Mouse (Mus musculus) embryonic facial prominence, embryonic 13.5 days (tissue): ENCODE measurements around the gene Amer2. TPM values are rescaled to one million over a fixed set of nuclear protein-coding genes. Genes with fewer than 3 reads are reported as not detected.

Experiments
- ATAC-seq: fragments of 200-750 bp; cut with Nextera tagmentation; 2 replicates; pipeline ENCODE4 v1.8.0; 2017; ENCODE audit warnings: low read depth; ENCODE audit not compliant: insufficient number of reproducible peaks, insufficient read depth, low FRiP score, low TSS enrichment
- H3K27ac ChIP-seq: fragments of 300-500 bp; sonication (generic); 2 replicates; pipeline ENCODE4 v1.5.1; 2015; ENCODE audit warnings: moderate library complexity, mild to moderate bottlenecking, inconsistent platforms
- H3K27me3 ChIP-seq: fragments of 300-500 bp; sonication (generic); 2 replicates; pipeline ENCODE4 v1.6.1; 2015; ENCODE audit warnings: mild to moderate bottlenecking, inconsistent platforms
- H3K36me3 ChIP-seq: fragments of 300-500 bp; sonication (generic); 2 replicates; pipeline ENCODE4 v1.6.1; 2015; ENCODE audit warnings: mild to moderate bottlenecking, inconsistent platforms
- H3K4me1 ChIP-seq: fragments of 300-500 bp; sonication (generic); 2 replicates; pipeline ENCODE4 v1.6.1; 2015; ENCODE audit warnings: inconsistent platforms
- H3K4me2 ChIP-seq: fragments of 300-500 bp; sonication (generic); 2 replicates; pipeline ENCODE4 v1.6.1; 2015; ENCODE audit warnings: moderate library complexity, mild to moderate bottlenecking, inconsistent platforms
- H3K4me3 ChIP-seq: fragments of 300-500 bp; sonication (generic); 2 replicates; pipeline ENCODE4 v1.5.1; 2015; ENCODE audit warnings: mild to moderate bottlenecking, inconsistent platforms
- H3K9ac ChIP-seq: fragments of 300-500 bp; sonication (generic); 2 replicates; pipeline ENCODE4 v1.6.1; 2015; ENCODE audit warnings: mild to moderate bottlenecking, inconsistent platforms
- H3K9me3 ChIP-seq: fragments of 300-500 bp; sonication (generic); 2 replicates; pipeline ENCODE4 v1.6.1; 2016; ENCODE audit warnings: inconsistent platforms
- WGBS: fragments of 180-500 bp; shearing (Covaris S2); methylation state at CpG from one replicate; pipeline ENCODE4 v1.1.7; 2015; ENCODE audit warnings: mixed read lengths; 5-methylcytosine and 5-hydroxymethylcytosine counted together
- polyA plus RNA-seq: library from polyadenylated mRNA; unstranded; fragments of >200 nt; fragmentation: Nextera tagmentation; extraction: Ambion mirVana; gene quantifications from 2 replicates; pipeline ENCODE4 v1.2.1, GENCODE M21; 2015

Gene Amer2
- polyA plus RNA-seq, 1 experiment from 2014 or later, result 5.1 TPM

DNA sequence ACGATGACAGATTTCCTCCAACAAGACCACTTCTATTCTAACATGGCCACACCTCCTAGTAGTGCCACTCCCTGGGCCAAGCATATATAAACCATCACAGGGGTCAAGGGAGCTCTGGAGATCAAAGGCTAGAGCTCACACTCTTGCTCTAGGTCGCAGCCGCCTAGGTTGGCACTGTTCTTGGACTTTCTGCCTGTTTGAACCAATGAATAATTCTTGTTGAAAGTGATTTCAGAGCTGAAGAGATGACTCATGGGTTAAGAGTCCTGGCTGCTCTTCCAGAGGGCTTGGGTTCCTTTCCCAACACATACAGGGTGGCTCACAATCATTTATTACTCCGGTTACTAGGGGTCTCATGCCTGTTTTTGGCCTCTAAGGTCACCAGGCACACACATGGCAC lies 24.3 kb downstream of the Amer2 start:
- Histone ChIP-seq H3K4me1 (no peaks in the 10 kb centered on the region), H3K4me2 (no peak overlapping the region), H3K9me3 (no peaks in the 10 kb centered on the region), H3K27me3 (no peaks in the 10 kb centered on the region), H3K36me3 (no peaks in the 10 kb centered on the region), H3K27ac (no peak overlapping the region), H3K9ac (no peak overlapping the region), H3K4me3 (no peak overlapping the region)
- 86% methylated on average over 4 of the region's 4 CpGs for whole genome bisulfite sequencing
- no peak for ATAC-seq

DNA sequence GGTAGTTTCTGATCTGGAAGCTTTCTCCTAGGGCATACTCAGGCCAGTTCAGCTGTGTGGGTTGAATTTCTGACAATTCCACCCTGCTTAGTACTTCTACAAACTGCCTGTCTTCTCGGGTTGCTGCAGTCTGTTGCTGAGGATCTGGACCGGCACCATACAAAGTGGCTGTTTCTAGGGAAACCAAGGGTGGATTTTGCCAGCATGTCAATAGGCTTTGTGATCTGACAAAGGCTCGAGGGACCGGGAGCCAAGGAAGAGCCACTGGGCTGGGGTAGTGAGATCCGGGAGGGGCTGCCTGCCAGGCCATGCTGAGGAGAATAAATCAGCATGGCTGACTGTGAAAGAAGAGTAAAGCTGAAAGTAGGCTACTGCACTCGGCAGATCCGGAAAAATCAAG lies 25.8 kb downstream of the Amer2 start:
- 36% methylated on average over 7 of the region's 7 CpGs for WGBS
- no peak overlapping the region for H3K4me2 ChIP-seq
- no peak for ATAC-seq
- H3K9ac ChIP-seq, result no peak overlapping the region
- H3K36me3 ChIP-seq, result no peaks in the 10 kb centered on the region
- H3K4me1 ChIP-seq, result no peaks in the 10 kb centered on the region
- no peak overlapping the region for H3K27ac ChIP-seq
- no peaks in the 10 kb centered on the region for H3K27me3 ChIP-seq
- H3K9me3 ChIP-seq, result no peaks in the 10 kb centered on the region
- no peak overlapping the region for H3K4me3 ChIP-seq

DNA sequence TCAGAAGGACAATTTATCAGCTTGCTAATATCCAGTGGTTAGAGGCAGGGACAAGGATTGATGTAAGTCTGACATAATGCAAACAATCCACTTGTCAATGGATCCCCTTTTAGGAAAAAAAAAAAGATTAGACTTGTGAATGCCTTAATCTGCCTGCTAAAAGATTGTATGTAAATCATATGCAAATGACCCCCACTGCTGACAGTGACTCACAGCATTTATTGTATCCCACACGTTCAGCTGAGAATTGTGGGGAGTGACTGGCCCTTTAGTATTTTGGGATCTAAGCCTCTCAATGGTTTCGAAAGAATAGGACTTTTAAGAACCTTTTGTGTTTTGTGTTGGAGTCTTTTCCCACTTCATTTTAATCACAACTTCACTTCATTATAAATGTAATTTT lies 30.2 kb downstream of the Amer2 start:
- 75% methylated on average over 2 of the region's 2 CpGs for WGBS
- Histone ChIP-seq H3K4me3 (no peak overlapping the region), H3K9ac (no peak overlapping the region), H3K4me2 (no peak overlapping the region), H3K9me3 (no peaks in the 10 kb centered on the region), H3K27me3 (no peaks in the 10 kb centered on the region), H3K27ac (no peak overlapping the region), H3K36me3 (no peaks in the 10 kb centered on the region), H3K4me1 (peaks cover 10% of the 10 kb centered on the region)
- no peak for ATAC-seq

DNA sequence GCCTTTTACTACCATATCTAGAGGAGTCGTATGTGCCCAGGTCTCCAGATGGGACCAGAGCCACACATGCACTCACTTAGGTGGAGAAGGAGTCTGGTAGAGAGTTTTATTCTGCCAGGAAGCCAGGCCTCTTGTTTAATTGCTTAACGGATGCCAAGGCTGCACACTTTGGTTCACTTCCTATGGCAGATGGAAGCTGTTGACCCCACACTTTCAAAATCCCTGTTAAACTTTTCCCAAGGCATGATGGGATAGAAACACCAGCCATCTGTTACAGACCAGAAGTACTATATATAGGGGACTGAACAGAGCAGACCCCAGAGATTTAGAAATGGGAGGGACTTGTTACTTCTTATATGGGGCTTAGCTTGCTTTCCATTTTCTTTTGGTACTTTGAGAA lies 32.8 kb downstream of the Amer2 start:
- H3K9ac ChIP-seq, result no peak overlapping the region
- H3K4me1 ChIP-seq, result peaks cover 22% of the 10 kb centered on the region
- no peaks in the 10 kb centered on the region for H3K9me3 ChIP-seq
- H3K27me3 ChIP-seq, result no peaks in the 10 kb centered on the region
- H3K4me3 ChIP-seq, result no peak overlapping the region
- no peak for ATAC-seq
- no peak overlapping the region for H3K4me2 ChIP-seq
- WGBS, result 57% methylated on average over 2 of the region's 2 CpGs
- H3K36me3 ChIP-seq, result no peaks in the 10 kb centered on the region
- H3K27ac ChIP-seq, result no peak overlapping the region

DNA sequence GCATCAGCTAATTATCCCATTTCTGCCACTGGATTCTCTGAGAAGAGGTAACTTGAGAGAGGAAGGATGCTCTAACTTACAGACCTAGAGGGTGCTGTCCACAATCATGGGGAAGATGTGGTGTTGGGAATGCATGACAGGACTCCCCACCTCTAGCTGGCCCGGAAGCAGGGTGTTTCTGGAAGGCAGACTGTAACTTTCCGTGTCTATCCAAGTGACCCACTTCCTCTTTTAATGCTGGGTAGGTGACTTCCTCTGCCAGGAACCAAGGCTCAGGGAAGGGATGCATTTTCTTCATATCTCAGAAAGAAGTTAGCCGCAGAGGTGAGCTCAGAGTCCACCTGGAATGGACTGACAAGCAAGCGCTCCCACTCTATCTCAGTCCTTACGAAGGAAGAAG lies 33.5 kb downstream of the Amer2 start:
- 90% methylated on average over 5 of the region's 5 CpGs for WGBS
- no peaks in the 10 kb centered on the region for H3K27me3 ChIP-seq
- no peak overlapping the region for H3K4me3 ChIP-seq
- no peaks in the 10 kb centered on the region for H3K9me3 ChIP-seq
- no peak overlapping the region for H3K27ac ChIP-seq
- H3K4me2 ChIP-seq, result no peak overlapping the region
- no peak overlapping the region for H3K9ac ChIP-seq
- H3K4me1 ChIP-seq, result peaks cover 22% of the 10 kb centered on the region
- ATAC-seq, result no peak
- H3K36me3 ChIP-seq, result no peaks in the 10 kb centered on the region

DNA sequence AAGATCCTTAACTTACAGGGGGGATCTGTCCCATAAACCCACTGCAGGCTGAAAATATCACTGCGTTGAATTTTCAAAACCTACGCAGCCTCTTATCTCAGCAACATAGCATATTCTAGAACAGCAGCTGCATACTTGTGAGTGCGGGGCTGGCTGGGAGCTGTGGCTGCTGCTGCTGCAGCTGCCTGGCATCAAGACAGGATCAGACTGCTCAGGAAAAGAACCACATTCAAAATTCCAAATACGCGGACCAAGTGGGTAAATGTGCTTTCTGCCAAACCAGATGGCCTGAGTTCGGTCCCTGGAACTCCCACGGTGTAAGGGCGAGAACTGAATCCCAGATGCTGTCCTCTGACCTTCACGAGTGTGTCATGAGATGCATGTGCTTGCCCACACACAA lies 34.3 kb downstream of the Amer2 start:
- Histone ChIP-seq H3K9me3 (no peaks in the 10 kb centered on the region), H3K27ac (peak overlapping the region; percentile 48), H3K4me1 (peaks cover 22% of the 10 kb centered on the region), H3K9ac (no peak overlapping the region), H3K27me3 (no peaks in the 10 kb centered on the region), H3K4me3 (no peak overlapping the region), H3K4me2 (no peak overlapping the region), H3K36me3 (no peaks in the 10 kb centered on the region)
- ATAC-seq, result no peak
- WGBS, result 56% methylated on average over 9 of the region's 9 CpGs

DNA sequence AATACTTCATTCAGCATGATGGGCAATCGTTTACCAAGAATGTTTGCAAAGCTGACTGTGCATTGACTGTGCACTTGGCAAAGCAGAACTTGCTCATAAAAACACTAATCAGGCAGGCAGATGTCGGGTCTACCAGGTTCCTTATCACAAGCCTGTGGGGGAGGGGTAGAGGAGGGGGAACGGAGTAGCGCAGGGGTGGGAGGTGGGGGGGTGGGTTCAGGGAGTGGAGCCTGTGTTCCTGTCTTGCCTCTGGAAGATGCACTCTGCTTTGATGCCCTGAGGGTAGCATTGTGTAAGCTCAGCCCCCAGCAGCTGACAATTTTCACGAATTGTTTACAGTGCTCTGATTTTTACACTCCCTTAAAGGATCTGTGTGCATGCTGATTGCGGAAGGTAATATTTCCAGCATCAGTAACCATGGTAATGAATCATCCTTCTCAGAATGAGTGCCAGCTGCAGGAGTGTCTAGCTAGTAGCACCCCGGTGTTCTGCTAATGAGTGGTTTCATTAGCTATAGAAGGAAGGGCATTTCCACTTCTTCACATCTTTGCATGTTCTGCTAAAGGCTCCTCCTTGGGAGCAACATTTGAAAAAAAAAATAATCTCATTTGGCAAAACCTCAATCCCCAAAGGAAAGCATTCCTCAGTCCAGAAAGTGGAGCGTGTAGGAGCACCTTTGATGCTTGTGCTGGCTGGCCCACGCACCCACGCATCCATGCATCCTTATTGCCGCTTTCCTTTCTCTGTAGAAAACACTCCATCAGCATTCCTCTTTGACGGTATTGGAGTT lies 36.8 kb downstream of the Amer2 start:
- Histone ChIP-seq H3K9ac (no peak overlapping the region), H3K36me3 (no peaks in the 10 kb centered on the region), H3K9me3 (no peaks in the 10 kb centered on the region), H3K4me3 (no peak overlapping the region), H3K4me1 (peaks cover 36% of the 10 kb centered on the region), H3K4me2 (peak overlapping the region; percentile 39), H3K27ac (no peak overlapping the region; the same call in 1 of the 2 replicates), H3K27me3 (no peaks in the 10 kb centered on the region)
- WGBS, result 12% methylated on average over 12 of the region's 12 CpGs
- ATAC-seq, result no peak

DNA sequence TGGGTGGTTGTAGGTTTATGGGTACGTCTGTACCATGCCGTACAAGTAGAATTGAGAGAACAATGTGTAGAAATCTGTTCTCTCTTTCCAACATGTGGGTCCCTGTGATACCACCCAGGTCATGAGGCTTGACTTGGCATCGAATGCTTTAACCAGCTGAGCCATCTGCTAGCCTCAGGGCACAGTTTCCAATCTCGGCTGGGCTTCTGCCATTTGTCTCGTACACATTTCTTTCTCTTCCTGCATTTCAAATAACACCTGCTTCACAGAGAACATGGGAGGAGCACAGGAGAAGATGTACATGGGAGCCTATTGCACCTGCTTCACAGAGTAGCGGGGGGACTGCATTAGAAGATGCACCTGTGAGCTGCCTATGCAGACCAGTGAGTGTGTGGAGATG lies 38.2 kb downstream of the Amer2 start:
- no peaks in the 10 kb centered on the region for H3K36me3 ChIP-seq
- no peak overlapping the region for H3K4me3 ChIP-seq
- no peaks in the 10 kb centered on the region for H3K27me3 ChIP-seq
- H3K9me3 ChIP-seq, result no peaks in the 10 kb centered on the region
- WGBS, result 65% methylated on average over 6 of the region's 6 CpGs
- H3K4me2 ChIP-seq, result no peak overlapping the region
- no peak overlapping the region for H3K9ac ChIP-seq
- H3K27ac ChIP-seq, result no peak overlapping the region
- ATAC-seq, result no peak
- peaks cover 39% of the 10 kb centered on the region for H3K4me1 ChIP-seq

DNA sequence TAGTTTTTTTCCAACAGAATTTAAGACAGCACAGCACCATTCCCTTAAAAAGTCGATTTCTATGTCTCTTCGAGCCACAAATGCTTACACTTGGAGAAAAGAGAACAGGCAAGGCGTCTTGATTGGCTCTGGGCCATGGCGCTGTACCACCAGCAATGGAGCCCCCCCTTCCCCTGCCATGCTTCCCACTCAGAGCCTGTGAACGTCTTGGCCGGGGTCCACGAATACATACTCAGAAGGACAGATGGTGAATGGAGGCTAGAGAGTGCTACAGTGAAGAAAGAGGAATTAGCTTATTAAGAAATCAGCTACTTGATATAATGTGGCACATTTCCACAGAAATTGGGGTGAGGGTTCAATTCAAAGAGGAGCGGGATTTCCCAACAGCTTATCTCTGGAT lies 41.6 kb downstream of the Amer2 start:
- Histone ChIP-seq H3K4me1 (peaks cover 22% of the 10 kb centered on the region), H3K27ac (peak overlapping the region; percentile 57), H3K36me3 (no peaks in the 10 kb centered on the region), H3K9ac (no peak overlapping the region), H3K27me3 (no peaks in the 10 kb centered on the region), H3K9me3 (no peaks in the 10 kb centered on the region), H3K4me3 (no peak overlapping the region), H3K4me2 (peak overlapping the region; percentile 27)
- WGBS, result 49% methylated on average over 8 of the region's 8 CpGs
- ATAC-seq, result no peak

DNA sequence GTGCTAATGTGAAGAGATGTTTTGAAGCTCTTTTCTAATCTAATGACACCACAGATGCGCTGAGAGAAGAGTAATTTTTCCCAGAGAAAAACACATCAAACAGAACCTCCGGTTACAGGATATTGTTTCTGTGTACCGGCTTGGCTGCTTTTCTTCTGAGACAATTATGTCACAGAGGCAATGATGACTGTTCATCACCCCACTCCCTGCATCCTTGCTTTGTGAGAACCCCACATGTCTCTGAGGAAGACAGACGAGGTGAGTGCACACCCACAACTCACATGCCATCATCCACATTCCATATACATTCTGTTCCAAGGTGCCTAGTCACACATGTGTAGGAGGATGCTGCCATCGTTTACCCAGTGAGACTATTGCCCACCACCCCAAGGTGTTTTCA lies 44.9 kb downstream of the Amer2 start:
- 74% methylated on average over 5 of the region's 5 CpGs for WGBS
- H3K4me2 ChIP-seq, result no peak overlapping the region
- H3K4me3 ChIP-seq, result no peak overlapping the region
- no peaks in the 10 kb centered on the region for H3K9me3 ChIP-seq
- H3K27ac ChIP-seq, result no peak overlapping the region
- H3K36me3 ChIP-seq, result no peaks in the 10 kb centered on the region
- ATAC-seq, result no peak
- H3K27me3 ChIP-seq, result no peaks in the 10 kb centered on the region
- no peak overlapping the region for H3K9ac ChIP-seq
- peaks cover 16% of the 10 kb centered on the region for H3K4me1 ChIP-seq

DNA sequence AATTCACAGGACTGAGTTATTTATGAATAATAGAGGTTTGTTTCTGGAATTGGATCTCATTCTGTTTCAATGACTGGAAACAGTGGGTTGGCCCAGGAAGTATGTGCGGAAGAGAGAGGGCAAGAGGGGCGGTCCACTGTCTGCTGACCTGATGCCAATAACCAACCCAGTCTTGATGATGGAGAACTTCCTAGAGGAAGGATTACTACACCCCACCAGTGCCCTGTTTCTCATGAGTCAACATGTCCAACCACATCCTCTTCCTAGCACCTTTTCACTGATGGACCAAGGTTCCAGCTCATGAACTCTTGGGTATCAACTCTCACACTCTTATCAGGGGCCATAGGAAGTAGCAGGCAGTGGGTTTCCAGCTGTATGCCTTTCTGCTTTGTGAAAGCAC lies 49.9 kb downstream of the Amer2 start:
- Histone ChIP-seq H3K9ac (no peak overlapping the region), H3K4me3 (no peak overlapping the region), H3K4me2 (no peak overlapping the region), H3K4me1 (peaks cover 3% of the 10 kb centered on the region), H3K27ac (no peak overlapping the region), H3K9me3 (no peaks in the 10 kb centered on the region), H3K27me3 (no peaks in the 10 kb centered on the region), H3K36me3 (no peaks in the 10 kb centered on the region)
- no peak for ATAC-seq
- WGBS, result 98% methylated on average over 2 of the region's 2 CpGs

DNA sequence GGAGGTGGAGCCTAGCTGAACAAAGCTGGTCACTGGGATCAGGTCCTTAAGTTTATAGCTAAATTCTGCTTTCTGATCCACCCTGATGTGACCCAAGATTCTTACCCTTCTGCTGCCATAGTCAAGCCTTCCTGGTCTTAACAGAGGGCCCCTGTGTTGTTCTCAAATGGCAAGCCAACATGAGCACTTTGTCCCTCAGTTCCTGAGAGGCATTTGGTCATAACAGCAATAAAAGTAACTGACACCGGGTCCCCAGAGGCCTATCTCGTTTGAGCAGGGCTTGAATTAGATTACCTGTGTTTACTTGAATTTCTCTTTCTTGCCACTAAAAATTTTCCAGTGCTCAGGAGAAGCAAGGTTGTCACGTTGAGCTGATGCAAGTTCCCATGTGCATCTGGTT lies 51.1 kb downstream of the Amer2 start:
- 48% methylated on average over 3 of the region's 3 CpGs for WGBS
- Histone ChIP-seq H3K4me1 (peaks cover 8% of the 10 kb centered on the region), H3K27ac (no peak overlapping the region), H3K9me3 (no peaks in the 10 kb centered on the region), H3K9ac (no peak overlapping the region), H3K36me3 (no peaks in the 10 kb centered on the region), H3K27me3 (no peaks in the 10 kb centered on the region), H3K4me3 (no peak overlapping the region), H3K4me2 (no peak overlapping the region)
- no peak for ATAC-seq
